Mouse (Mus musculus) erythroblast, embryonic 14.5 days (primary cell): ENCODE measurements at regions not wholly inside any gene's neighbourhood (a gene's known extent, or its start where the extent isn't known, plus 50 kb on each side); places are given as distances from the start of the nearest gene placed in this dataset.

Experiments
- GATA1 ChIP-seq: IDR thresholded peaks from 2 replicates; pipeline ENCODE4 v1.6.1; 2012; ENCODE audit warnings: low read length, inconsistent platforms, mixed read lengths
- TAL1 ChIP-seq: IDR thresholded peaks from 3 replicates; pipeline ENCODE4 v1.6.1; 2012; ENCODE audit warnings: low read length, inconsistent platforms, mixed read lengths

DNA sequence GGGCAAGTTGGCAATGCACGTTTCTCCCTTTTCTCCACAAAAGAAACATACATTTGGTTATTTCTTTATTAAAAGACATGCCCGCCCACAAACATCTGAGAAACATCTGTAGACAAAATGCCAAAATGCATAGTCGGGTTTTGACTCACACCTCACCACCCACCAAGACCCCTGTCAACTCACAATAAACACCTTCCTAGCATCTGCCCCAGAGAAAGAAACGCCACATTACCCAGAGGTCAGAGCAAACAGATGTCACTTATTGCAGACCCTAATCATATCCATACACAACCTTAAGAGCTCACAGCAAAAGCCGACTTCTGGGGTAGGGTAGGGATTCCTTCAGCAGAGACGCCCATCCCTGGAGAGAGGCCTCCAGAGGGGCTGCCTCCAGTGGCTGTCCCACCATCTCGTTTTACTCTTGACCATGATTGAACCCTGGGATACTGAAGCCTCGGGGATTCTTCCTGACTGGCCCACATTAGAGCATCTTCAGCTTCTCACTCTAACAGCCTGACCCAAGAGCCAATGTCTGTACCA is 93.7 kb upstream of the Tbx18 start:
- no peak for TF ChIP-seq GATA1
- TF ChIP-seq TAL1 = no peak
